Mouse (Mus musculus) liver, embryonic 12.5 days (tissue): Measurements from ENCODE around the gene Ctsk. TPM values are rescaled to one million over a fixed set of nuclear protein-coding genes. Genes with fewer than 3 reads are reported as not detected.

Source experiments
- ATAC-seq: fragments of 200-750 bp; cut with Nextera tagmentation; 2 replicates; pipeline ENCODE4 v1.8.0; 2017; ENCODE audit warnings: moderate number of reproducible peaks, mild to moderate bottlenecking, moderate library complexity
- H3K27ac ChIP-seq: fragments of 300-500 bp; sonication (generic); 2 replicates; pipeline ENCODE4 v1.5.1; 2016; ENCODE audit warnings: mild to moderate bottlenecking
- H3K27me3 ChIP-seq: fragments of 300-500 bp; sonication (generic); replicated peaks from 2 replicates; pipeline ENCODE4 v1.6.1; 2016; ENCODE audit warnings: mild to moderate bottlenecking, moderate library complexity
- H3K36me3 ChIP-seq: fragments of 300-500 bp; sonication (generic); 2 replicates; pipeline ENCODE4 v1.6.1; 2016; ENCODE audit warnings: mild to moderate bottlenecking, moderate library complexity
- H3K4me1 ChIP-seq: fragments of 300-500 bp; sonication (generic); 2 replicates; pipeline ENCODE4 v1.6.1; 2016
- H3K4me2 ChIP-seq: fragments of 300-500 bp; sonication (generic); 2 replicates; pipeline ENCODE4 v1.6.1; 2016; ENCODE audit warnings: mild to moderate bottlenecking, moderate library complexity
- H3K4me3 ChIP-seq: fragments of 300-500 bp; sonication (generic); 2 replicates; pipeline ENCODE4 v1.5.1; 2016; ENCODE audit warnings: mild to moderate bottlenecking, moderate library complexity
- H3K9ac ChIP-seq: fragments of 300-500 bp; sonication (generic); 2 replicates; pipeline ENCODE4 v1.6.1; 2016; ENCODE audit warnings: mild to moderate bottlenecking, moderate library complexity
- H3K9me3 ChIP-seq: fragments of 300-500 bp; sonication (generic); replicated peaks from 2 replicates; pipeline ENCODE4 v1.6.1; 2016; ENCODE audit warnings: mild to moderate bottlenecking, moderate library complexity
- WGBS: fragments of 180-500 bp; shearing (Covaris S2); methylation state at CpG from one replicate; pipeline ENCODE4 v1.1.7; 2016; ENCODE audit not compliant: insufficient replicate concordance; 5-methylcytosine and 5-hydroxymethylcytosine counted together
- polyA plus RNA-seq: library from polyadenylated mRNA; unstranded; fragments of >200 nt; fragmentation: Nextera tagmentation; extraction: Ambion mirVana; gene quantifications from 2 replicates; pipeline ENCODE4 v1.2.1, GENCODE M21; 2016

The Ctsk gene
- 1.4 and 1.7 TPM in 2 replicates for polyA plus RNA-seq

DNA sequence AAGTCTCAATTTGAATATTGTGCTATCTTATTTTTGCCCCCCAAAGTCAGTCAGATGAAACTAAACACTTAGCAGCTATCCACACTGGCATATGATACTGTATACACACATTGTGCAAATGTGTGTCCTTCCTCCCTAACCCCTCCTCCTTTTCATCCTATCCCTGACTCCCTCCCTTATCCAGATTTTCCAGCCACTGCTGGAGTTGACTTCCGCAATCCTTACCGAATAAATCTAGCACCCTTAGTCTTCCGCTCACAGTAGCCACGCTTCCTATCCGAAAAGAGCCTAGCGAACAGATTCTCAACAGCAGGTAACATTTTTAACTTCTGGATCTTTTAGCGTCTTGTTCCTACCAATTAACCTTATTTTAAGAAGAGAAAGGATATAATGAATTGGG lies at the start of gene Ctsk:
Gene Ctsk, plus strand, starts transcription at position 233 of the 400 bp plus-strand sequence.
- no peaks in the 10 kb centered on the region for H3K9me3 ChIP-seq
- no peak within 1 kb of the TSS for H3K4me3 ChIP-seq
- H3K36me3 ChIP-seq: peaks cover 29% of the 10 kb centered on the region
- no peaks in the 10 kb centered on the region for H3K4me1 ChIP-seq
- peaks cover 5% of the 10 kb centered on the region; the same call in 1 of the 2 replicates for H3K27me3 ChIP-seq
- H3K4me2 ChIP-seq: no peak within 1 kb of the TSS
- H3K27ac ChIP-seq: no peak within 1 kb of the TSS
- ATAC-seq: no peak
- 84% methylated on average over 7 of the region's 7 CpGs for WGBS
- H3K9ac ChIP-seq: no peak within 1 kb of the TSS

DNA sequence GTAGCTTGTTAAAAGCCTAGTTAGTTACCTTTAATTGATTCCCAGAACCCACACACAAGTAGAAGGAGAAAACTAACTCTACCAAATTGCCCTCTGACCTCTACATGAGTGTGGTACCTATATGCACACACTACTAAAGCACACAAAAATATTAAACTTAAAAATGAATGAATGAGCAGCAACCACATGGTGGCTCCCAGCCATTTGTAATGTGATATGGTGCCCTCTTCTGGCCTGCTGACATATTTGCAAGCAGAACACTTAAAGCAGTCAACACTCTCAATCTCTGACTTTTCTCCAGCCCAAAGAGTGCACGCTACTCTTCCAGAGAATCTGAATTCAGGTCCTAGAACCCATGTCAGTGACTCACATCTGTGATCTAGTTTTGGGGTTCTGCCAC lies 48.6 kb upstream of the Ctsk start:
- peak; percentile 46; the same call in 1 of the 2 replicates for ATAC-seq
- Histone ChIP-seq H3K9ac (no peak overlapping the region), H3K9me3 (no peaks in the 10 kb centered on the region), H3K4me3 (no peak overlapping the region), H3K36me3 (peaks cover 67% of the 10 kb centered on the region), H3K27me3 (no peaks in the 10 kb centered on the region), H3K4me2 (no peak overlapping the region), H3K4me1 (peaks cover 4% of the 10 kb centered on the region), H3K27ac (no peak overlapping the region)
- 51% methylated on average over 1 of the region's 1 CpGs for WGBS

DNA sequence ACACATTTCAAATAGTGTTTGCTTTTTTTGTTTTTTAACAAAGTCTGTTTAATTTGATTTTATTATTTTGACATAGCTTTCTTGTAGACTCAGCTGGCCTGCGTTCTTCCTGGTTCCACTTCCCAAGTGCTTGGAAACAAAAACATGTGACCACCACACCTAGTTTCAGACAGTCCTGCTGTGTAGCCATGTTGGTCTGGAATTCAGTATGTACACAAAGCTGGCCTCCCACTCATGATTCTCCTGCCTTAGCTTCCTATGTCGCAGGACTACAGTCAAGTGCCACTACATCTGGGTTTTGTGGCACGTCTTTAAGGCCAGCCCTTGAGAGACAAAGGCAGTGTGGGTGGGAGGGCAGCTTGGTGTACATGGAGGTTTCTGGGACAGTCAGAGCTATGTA lies 48.1 kb upstream of the Ctsk start:
- H3K27me3 ChIP-seq: no peaks in the 10 kb centered on the region
- no peak for ATAC-seq
- peaks cover under 1% of the 10 kb centered on the region for H3K4me1 ChIP-seq
- no peaks in the 10 kb centered on the region for H3K9me3 ChIP-seq
- H3K36me3 ChIP-seq: peaks cover 66% of the 10 kb centered on the region
- no peak overlapping the region for H3K4me2 ChIP-seq
- no peak overlapping the region for H3K9ac ChIP-seq
- no peak overlapping the region for H3K27ac ChIP-seq
- H3K4me3 ChIP-seq: no peak overlapping the region
- WGBS: 91% methylated on average over 3 of the region's 3 CpGs

DNA sequence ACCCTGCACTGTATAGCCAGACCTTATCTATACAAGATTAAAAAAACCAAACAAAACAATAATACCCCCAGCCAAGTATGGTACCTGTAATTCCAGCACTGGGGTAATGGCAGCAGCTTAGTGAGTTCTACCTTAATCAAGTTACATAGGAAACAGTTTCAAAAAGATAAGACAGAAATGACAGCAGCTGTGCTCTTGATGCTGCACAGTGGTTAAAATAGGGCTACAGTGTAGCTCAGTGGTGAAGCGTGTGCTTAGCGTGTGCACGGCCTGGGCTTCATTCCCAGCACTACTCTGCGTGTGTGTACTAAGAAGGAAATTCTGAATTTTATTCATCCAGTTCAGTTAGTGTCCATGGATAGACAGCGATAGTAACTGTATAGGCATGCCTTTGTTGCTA lies 42.7 kb upstream of the Ctsk start:
- no peaks in the 10 kb centered on the region for H3K27me3 ChIP-seq
- ATAC-seq: no peak
- no peak overlapping the region for H3K27ac ChIP-seq
- no peaks in the 10 kb centered on the region for H3K9me3 ChIP-seq
- no peak overlapping the region for H3K4me2 ChIP-seq
- H3K4me3 ChIP-seq: no peak overlapping the region
- H3K9ac ChIP-seq: no peak overlapping the region
- H3K36me3 ChIP-seq: peaks cover 68% of the 10 kb centered on the region
- peaks cover 20% of the 10 kb centered on the region for H3K4me1 ChIP-seq
- WGBS: 86% methylated on average over 5 of the region's 5 CpGs

DNA sequence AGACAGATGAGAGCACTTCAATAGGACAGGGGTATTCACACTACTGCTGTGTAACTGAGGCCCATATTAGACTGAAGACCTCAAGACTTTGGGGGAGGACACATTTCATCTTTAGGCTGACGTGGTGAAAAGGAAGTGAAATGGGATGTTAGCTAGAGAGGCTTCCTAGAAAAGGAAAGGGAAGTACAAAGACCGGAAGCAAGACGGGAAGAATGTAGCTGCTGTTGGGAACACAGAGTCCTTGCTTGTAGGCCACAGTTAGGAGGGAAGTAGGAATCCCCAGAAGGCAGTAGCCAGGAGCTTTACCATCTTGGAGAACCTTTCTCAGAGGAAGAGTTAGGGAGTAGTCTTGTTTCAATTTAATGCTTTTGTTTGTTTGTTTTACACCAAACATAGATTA lies 41.3 kb upstream of the Ctsk start:
- H3K4me3 ChIP-seq: no peak overlapping the region
- ATAC-seq: no peak
- no peaks in the 10 kb centered on the region for H3K27me3 ChIP-seq
- H3K4me1 ChIP-seq: peaks cover 20% of the 10 kb centered on the region
- H3K4me2 ChIP-seq: no peak overlapping the region
- H3K36me3 ChIP-seq: peaks cover 68% of the 10 kb centered on the region
- H3K27ac ChIP-seq: no peak overlapping the region
- 52% methylated on average over 3 of the region's 3 CpGs for whole genome bisulfite sequencing
- H3K9ac ChIP-seq: no peak overlapping the region
- H3K9me3 ChIP-seq: no peaks in the 10 kb centered on the region

DNA sequence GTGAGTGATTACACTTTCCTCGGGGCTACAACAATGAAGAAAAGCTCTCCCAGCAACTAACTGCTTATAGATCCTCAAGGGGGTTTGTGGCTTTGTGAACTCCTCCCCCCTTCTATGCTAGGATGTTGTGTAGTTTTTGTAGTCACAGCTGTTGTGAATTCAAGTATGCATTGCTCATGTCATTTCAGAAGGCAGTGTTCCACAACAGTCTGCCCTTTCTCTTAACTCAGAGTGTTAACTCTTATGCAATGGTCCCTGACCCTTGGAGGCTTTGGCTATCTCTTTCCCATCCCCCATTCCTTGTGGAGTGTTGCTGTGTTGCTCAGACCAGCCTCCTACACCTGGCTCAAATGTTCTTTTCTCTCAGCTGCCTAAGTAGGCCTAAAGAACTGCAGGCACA lies 39.7 kb upstream of the Ctsk start:
- Histone ChIP-seq H3K27ac (no peak overlapping the region), H3K9me3 (no peaks in the 10 kb centered on the region), H3K27me3 (no peaks in the 10 kb centered on the region), H3K4me1 (peaks cover 30% of the 10 kb centered on the region), H3K4me3 (no peak overlapping the region), H3K9ac (no peak overlapping the region), H3K36me3 (peaks cover 63% of the 10 kb centered on the region), H3K4me2 (no peak overlapping the region)
- WGBS: 67% methylated on average over 1 of the region's 1 CpGs
- ATAC-seq: no peak

DNA sequence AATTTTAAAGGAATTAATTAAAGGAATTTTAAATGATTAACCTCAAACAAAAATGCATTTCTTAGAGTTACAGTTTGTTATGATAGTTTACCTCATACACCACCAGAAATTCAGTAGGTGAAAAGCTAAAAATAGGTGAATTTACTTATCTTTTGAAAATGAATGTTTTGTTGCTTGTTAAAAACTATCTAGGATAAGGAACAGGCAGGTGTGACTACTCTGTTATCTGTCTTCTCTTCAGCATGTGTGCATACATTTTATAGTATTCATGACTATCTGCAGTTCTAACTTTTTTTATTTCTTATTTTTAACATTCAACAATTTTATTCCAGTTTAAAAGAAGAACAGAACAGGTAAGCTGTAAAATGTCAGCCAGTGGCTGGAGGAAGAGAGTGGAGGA lies 35.2 kb upstream of the Ctsk start:
- peaks cover 75% of the 10 kb centered on the region for H3K36me3 ChIP-seq
- no peaks in the 10 kb centered on the region for H3K9me3 ChIP-seq
- H3K4me1 ChIP-seq: peaks cover 14% of the 10 kb centered on the region
- no peak overlapping the region for H3K9ac ChIP-seq
- no peaks in the 10 kb centered on the region for H3K27me3 ChIP-seq
- no peak overlapping the region for H3K4me3 ChIP-seq
- no peak overlapping the region for H3K4me2 ChIP-seq
- no peak for ATAC-seq
- H3K27ac ChIP-seq: no peak overlapping the region

DNA sequence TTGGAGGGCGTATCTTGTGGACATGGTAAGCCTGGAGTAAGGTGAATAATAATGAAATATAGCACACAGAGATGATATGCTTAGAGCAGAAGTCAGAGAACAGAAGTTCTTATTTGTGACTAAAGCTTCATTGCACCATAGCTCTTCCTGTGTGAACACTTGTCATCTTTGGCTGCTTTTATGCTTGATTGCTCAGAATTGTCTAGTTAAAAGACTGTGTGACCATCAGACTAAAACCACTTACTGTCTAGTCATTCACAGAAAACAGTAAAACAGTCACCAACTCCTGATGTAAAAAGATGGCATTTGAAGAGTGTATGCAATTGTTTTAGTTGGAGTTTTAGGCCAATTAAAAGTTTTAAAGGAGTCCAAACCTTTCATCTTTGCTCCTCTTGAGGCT lies 20.1 kb upstream of the Ctsk start:
- Histone ChIP-seq H3K36me3 (peaks cover 88% of the 10 kb centered on the region), H3K4me2 (no peak overlapping the region), H3K9ac (no peak overlapping the region), H3K4me3 (no peak overlapping the region), H3K4me1 (no peaks in the 10 kb centered on the region), H3K9me3 (no peaks in the 10 kb centered on the region), H3K27me3 (no peaks in the 10 kb centered on the region), H3K27ac (no peak overlapping the region)
- ATAC-seq: no peak
- 95% methylated on average over 1 of the region's 1 CpGs for WGBS

DNA sequence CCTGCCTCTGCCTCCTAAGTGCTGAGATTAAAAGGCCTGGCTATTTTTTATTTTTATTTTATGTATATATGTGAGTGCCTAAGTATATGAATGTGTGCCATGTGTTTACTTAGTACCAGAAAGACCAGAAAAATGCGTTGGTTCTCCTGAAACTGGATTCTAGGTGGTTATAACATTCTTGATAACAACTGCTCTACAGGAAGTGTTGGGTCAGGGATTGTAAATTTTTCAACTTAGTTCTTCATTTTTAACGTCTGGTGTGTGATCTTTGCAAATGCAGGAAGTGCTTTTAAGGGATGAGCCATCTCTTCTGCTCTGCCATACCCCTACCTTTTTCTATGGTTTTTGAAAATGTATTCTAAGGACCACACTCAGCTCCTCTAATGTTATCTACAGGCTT lies 12.6 kb upstream of the Ctsk start:
- Histone ChIP-seq H3K9me3 (no peaks in the 10 kb centered on the region), H3K4me2 (no peak overlapping the region), H3K27ac (no peak overlapping the region), H3K4me3 (no peak overlapping the region), H3K36me3 (peaks cover 89% of the 10 kb centered on the region), H3K4me1 (no peaks in the 10 kb centered on the region), H3K27me3 (no peaks in the 10 kb centered on the region), H3K9ac (no peak overlapping the region)
- 61% methylated on average over 2 of the region's 2 CpGs for WGBS
- no peak for ATAC-seq

DNA sequence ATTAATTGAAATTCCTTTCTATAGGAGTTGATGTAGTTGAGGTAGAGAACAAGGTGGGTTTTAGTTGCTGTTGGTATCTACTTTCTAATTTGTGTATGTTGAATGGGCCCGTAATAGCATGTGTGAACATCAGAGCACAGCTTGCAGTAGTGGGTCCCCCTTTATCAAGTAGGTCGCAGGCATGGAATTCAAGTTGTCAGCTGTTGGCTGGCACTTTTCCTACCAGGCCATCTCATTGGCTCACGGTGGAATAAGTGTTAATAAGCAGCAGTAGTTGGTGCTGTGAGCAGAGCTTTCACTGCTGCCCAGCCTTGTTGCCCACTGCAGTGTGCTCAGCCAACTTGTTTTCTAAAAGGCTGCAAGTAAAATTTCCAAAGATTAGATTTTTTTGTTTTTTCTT lies 10.4 kb upstream of the Ctsk start:
- Histone ChIP-seq H3K27ac (no peak overlapping the region), H3K4me1 (no peaks in the 10 kb centered on the region), H3K4me2 (no peak overlapping the region), H3K9me3 (no peaks in the 10 kb centered on the region), H3K4me3 (no peak overlapping the region), H3K27me3 (no peaks in the 10 kb centered on the region), H3K36me3 (peaks cover 94% of the 10 kb centered on the region), H3K9ac (no peak overlapping the region)
- 75% methylated on average over 3 of the region's 3 CpGs for WGBS
- peak; percentile 58; the same call in 1 of the 2 replicates for ATAC-seq

DNA sequence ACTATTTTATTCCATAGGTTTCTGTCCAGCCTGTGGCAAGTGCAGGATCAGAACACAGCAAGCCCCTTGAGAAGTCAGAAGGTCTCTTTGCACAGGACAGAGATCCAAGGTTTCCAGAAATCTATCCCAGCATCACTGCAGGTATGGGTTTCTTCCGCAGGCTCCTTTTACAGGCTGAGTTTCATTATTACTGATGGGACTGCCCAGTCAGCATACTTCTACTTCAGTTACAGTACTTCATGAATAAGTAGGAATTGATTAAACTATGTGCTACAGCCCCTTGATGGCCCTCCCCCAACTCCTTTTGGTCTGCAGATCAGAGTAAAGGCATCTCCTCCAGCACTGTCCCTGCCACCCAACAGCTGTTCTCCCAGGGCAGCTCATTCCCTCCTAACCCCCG lies 8.8 kb upstream of the Ctsk start:
- 94% methylated on average over 2 of the region's 2 CpGs for WGBS
- Histone ChIP-seq H3K4me1 (no peaks in the 10 kb centered on the region), H3K9me3 (no peaks in the 10 kb centered on the region), H3K27me3 (no peaks in the 10 kb centered on the region), H3K9ac (no peak overlapping the region), H3K4me2 (no peak overlapping the region), H3K36me3 (peaks cover 96% of the 10 kb centered on the region), H3K27ac (no peak overlapping the region), H3K4me3 (no peak overlapping the region)
- no peak for ATAC-seq

DNA sequence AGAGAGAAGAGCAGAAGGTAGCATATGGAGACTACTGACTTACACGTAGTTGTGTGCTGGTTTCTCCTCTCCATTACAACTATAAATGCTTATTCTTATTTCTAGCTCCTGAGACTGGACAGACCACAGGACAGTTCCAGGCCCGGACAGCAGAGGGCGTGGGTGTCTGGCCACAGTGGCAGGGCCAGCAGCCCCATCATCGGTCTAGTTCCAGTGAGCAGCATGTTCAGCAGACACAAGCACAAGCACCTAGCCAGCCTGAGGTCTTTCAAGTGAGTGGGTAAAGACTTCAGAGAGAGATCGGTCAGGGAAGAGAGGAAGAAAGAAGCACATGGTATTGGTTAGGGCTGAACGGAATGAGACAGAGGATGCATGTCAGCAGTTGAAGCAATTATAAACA lies 4.7 kb upstream of the Ctsk start:
- no peak overlapping the region for H3K9ac ChIP-seq
- H3K4me3 ChIP-seq: no peak overlapping the region
- peaks cover 75% of the 10 kb centered on the region for H3K36me3 ChIP-seq
- no peaks in the 10 kb centered on the region for H3K4me1 ChIP-seq
- H3K27me3 ChIP-seq: no peaks in the 10 kb centered on the region
- H3K9me3 ChIP-seq: no peaks in the 10 kb centered on the region
- H3K27ac ChIP-seq: no peak overlapping the region
- 61% methylated on average over 6 of the region's 6 CpGs for WGBS
- H3K4me2 ChIP-seq: no peak overlapping the region
- ATAC-seq: 0 out of 2 replicates have a peak, but pooled peaks have one; percentile 15

DNA sequence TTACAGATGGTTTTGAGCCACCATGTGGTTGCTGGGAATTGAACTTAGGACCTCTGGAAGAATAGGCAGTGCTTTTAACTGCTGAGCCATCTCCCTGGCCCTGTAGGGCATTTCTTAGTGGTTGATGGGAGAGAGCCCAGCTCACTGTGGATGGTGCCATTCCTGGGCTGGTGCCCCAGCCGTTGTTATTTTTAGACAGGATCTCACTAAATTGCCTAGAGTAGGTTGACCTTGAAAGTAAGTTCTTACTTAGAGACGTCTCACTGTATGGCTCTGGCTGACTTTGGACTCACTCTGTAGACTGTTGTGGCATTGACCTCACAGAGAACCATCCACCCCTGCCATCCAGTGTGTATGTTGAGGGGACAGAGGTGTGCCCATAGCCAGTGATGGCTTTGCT lies 827 bp upstream of the Ctsk start:
- Histone ChIP-seq H3K27me3 (peaks cover 5% of the 10 kb centered on the region; the same call in 1 of the 2 replicates), H3K9me3 (no peaks in the 10 kb centered on the region), H3K9ac (no peak overlapping the region), H3K27ac (no peak overlapping the region), H3K4me3 (no peak overlapping the region), H3K36me3 (peaks cover 37% of the 10 kb centered on the region), H3K4me2 (no peak overlapping the region), H3K4me1 (no peaks in the 10 kb centered on the region)
- ATAC-seq: no peak
- WGBS: 76% methylated on average over 2 of the region's 2 CpGs
